Mouse (Mus musculus) frontal cortex, postnatal 25 days (tissue): ENCODE measurements at regions not wholly inside any gene's neighbourhood (a gene's known extent, or its start where the extent isn't known, plus 50 kb on each side); places are given as distances from the start of the nearest gene placed in this dataset.

ENCODE experiments used
- DNase-seq, 2 experiments: peaks; one replicate each; pipeline ENCODE4 v3.0.0; 2022; ENCODE audit warnings: low spot score in 2 of 2

GRCm38 (mm10) chr12:51128274-51128673 is 219.6 kb upstream of the G2e3 start:
- DNase-seq = no peak

- no peak for DNase-seq
Measured at GRCm38 (mm10) chr12:51118781-51119180, 229.1 kb upstream of the G2e3 start.

DNA sequence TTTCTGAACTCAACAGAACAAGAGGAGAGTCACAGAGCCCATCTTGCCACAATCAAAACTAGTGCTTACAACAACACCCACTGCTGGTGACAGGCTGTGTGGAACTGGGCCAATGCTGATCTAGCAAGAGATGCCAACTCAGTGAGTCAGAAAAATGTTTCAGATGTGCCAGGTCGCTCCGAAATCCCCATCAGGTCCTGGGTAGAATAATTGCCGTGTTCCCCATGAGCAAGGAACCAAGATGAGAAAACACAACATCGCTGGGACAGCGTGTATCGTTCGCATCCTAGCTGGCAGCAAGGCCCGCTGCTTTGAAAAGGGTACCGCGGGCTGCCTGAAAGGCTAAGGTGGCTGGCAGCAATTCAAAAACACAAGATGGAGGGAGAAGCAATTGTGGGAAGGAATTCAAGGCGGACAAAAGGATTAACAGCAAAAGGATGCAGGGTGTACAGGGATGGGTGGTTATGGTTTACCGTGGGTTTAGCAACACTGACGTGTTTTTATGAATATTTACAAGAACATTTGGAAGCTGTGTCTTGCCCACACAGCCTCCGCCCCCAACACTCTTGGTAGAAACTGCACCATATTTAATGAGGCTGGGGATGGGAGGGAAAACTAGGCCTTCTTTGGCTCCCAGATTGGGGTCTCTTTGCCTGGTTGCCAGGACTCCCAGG is 229.7 kb upstream of the G2e3 start:
- DNase-seq = peak; percentile 58 to 81

DNA sequence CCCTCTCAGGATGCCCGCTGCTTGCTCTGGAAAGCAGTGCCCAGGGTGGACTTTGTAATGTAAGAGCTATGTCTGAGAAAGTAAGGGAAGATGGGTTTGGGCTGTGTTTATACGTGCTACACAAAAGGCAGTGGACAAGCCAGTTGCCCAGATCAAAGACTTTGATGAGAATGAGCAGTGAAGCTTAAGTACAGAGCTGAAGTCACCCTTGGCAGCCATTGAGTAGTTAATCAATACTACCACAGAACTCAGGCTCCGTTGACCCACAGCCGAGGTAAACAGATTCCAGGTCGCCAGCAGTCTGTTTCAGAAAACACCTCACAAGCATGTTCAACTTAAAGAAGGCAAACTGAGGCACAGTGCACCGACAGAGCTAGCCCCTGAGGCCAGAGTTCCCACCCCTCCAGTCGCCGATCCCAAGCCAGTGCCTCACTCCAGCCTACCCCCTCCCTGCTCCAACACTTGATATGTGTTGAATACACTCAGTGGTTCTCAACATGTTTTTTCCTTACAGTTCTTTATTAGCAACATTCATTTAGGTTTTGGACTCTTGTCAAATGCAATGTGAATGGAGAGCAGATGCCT is 230.3 kb upstream of the G2e3 start:
- DNase-seq = no peak

DNA sequence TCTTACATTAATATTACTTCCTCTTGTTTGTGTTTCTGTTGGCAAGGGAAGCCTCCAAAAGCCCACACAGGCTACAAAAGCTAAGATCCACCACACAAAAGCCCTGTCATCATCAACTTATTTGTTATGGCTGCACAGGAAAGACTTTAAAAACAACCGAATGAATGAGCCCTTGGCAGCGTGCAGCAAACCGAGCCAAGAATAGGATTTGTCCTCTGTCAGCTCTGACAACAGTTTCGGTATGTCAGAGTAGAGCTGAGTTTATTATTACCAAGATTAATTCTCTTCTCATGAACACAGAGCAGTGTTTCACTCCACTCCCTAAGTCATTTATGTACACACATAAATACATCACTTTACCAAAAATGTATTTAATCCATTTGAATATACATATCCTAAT is 236.1 kb upstream of the G2e3 start:
- DNase-seq = no peak

DNA sequence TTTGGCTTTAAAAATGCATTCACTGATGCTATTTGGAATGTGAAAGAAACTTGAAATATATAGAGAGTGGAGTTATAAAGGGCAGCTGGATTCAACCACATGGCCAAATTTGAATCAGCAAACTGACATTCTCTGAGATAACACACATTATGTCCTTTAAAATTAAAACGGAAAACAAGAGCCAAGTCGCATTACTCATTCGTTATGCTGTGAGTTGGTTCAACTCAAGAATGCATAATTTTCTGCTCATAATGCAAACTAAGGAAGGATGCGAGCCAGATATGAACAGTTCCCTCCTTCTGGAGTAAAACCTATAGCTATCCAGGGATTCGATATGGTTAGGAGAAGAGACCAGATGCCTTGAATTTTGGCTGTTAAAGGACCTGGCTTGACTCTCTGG is 239.8 kb upstream of the G2e3 start:
- DNase-seq = no peak

DNA sequence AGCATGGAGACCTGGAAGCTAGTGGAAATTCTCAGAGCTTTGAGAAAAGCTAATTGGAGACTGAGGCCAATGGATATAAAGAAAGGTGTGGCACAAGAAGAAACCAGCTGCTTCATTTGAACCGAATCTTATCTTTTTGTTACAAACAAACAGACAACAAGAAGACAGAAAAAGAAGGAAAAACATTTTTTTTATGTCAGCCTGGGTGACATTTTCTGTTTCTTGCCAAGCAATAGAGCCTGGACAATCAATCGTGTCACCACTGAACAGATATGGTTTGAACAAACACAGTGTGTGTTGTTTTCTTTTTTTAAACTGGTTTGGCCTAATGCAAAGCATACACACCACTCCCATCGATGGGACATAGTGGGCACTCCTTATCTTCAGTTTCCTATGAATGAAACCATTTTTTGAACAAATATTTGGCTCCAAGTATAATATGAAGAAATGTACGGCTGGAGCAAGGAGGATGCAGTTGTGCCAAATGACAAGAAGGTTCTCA is 244.3 kb upstream of the G2e3 start:
- DNase-seq = no peak

GRCm38 (mm10) chr12:51101636-51102035 is 246.2 kb upstream of the G2e3 start:
- DNase-seq = no peak

DNA sequence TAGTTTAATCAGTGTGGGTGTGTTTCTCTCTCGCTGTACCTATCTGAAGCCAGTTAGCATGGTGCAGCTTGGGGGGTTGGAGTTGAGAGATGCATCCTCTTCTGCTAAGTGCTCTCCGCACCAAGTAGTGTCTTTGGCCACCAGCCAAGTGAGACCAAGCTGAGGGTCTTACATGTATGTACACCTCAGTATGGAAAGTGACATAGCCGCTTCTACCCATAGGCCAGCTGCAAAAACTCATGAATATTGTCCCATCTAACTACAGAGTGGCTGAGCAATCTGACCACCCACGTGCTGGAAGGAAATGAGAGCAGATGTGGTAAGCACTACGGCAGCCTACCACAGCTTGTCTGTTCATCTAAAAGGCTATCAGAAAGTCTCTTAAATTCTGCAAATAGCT is 247.0 kb upstream of the G2e3 start:
- peak in 1 of 2 experiments; percentile 8 for DNase-seq

DNA sequence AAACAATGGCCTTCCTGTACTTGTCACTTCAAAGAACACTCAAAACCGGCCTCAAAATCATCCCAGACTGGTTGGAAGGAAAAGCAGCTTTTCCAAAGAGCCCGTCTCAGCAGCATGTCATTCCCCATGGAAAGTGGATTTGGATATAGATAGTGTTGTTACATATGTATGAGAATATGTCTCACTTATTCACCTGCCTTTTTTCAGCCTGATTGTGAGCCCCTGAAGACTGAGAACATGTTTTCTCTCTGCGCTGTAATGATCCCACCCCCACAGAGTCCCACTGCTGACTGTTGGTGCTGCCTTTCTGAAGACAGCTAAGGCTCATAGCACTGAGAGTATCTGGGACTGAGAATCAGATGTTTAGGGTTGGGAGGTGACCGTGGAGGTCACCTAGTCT is 251.9 kb upstream of the G2e3 start:
- DNase-seq = no peak

DNA sequence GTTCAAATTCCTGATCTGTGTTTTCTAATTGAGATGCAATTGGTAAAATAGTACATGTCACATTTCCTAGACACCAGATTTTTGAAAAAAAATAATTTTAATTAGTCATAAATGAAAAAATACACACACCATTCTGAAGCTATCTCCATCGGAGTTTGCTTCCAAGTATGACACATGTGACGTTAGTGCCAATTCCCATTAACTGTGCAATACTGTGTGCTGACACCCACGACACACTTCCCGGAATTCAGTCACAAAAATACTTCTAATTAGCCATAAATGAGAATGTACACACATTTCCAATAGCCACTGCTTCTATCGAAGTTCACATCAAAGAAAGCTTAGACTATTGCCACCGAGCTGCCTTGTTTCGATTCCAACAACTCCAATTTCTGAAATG is 258.5 kb upstream of the G2e3 start:
- no peak for DNase-seq

DNA sequence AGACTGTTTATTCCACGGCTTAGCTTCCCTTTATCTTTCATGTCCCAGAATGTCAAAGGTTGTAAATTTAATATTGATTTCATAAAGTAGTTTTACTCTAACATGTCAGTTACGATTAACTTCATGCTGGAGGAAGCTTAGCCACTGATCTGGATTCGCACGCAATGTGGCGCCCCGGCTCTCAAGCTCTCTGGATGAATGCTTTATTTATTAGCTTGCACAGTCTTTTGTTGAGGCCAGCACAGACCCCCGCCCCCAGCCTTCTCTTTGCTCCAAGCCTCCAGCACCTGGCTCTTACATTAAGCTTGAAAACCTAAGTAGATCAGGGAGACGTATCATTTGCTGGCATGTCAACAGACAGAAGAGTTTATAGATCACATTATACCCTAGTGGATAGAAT is 266.1 kb upstream of the G2e3 start:
- DNase-seq = no peak

DNA sequence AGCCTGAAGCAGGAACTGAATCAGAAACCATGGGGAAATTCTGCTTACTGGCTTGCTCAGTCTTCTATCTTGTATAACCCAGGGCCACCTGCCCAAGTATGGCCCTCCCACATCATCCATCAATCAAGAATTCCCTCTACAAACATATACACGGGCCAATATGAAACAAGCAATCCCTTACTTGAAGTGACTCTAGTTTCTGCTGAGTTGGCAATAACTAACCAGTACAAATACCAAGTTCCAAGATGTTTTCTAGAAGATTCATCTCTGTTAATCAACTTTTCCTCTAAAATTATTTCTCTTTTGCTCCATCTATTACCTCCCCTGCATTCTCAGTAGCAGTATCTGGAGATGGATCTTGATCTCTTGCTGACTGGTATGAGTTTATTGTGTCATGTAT is 274.4 kb upstream of the G2e3 start:
- no peak for DNase-seq

DNA sequence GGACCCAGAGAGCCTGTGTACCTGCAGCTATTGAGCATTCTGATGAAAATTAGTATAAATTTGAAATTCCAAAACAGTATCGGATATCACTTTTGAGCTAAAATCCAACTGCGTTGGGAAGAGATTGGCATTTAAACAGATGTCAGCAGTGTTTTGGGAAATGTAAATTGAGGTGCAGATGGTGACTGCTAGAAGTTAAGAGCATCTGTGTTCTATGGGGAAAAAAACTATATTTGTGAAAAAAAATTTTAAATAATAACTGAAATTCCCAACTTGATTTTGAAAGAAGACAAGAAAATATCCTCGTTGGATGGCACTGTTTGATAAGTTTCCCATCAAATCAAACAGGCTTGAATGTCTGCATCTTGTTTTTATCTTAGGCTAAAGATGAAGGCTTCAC is 286.9 kb upstream of the G2e3 start:
- DNase-seq = no peak

DNA sequence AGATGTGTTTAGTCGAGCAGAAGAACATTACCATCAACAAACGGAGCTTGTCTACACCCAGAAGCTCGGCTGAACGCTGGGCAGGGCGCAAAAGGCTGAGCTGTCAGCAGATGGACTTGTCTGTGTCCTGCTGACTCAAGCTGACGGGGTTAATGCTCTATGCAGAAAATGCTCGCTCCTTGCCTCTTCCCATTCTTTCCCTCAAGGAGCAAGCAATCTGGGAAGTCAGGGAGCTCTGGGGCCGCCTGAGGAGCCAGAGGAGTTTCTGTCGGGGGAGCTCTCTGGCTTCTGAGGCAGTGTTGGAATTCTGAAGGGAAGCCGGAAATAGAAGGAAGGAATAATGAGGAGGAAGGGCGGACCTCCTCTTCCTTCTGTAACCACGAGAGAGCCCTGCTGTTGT is 289.3 kb upstream of the G2e3 start:
- peak in 1 of 2 experiments; percentile 11 for DNase-seq

DNA sequence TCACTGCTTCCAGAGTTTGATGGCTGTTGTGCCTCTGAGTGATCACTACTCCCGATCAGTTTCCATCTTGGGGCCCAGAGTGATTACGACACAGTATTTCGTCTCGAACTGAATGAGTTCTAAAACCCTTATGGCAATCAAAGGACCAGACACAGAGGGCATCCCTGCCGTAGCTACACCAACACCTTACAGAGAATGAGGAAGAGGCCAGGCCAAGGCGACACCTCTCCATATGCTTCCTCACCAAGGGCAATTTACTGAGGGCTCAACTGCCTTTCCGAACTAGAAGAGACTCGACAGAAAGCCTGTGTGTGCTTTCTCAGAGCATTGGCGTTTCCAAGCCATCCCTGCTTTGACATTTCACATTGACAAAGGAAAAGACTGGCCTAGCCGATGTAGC is 289.8 kb upstream of the G2e3 start:
- DNase-seq = no peak

- no peak for DNase-seq
Measured at GRCm38 (mm10) chr12:51047116-51047515, 300.7 kb upstream of the G2e3 start.

GRCm38 (mm10) chr12:51045437-51045836 is 302.4 kb upstream of the G2e3 start:
- DNase-seq = no peak

DNA sequence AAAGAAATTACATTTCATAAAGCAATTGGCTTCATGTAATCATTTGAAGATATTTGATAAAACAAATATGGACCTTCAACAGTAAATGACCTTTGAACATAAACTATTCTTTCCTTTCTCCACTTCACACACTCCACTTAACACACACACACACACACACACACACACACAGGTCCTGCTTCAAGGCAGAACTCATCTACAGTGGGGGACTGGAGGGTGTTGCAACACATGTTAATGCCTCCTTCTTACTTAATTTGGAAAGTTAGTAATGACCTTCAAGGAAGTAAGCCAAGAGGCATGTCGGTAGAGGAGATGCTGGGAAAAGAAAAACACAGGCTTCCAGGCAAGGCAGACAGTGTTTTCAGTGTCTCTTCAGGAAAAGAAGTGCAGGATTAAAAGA is 302.8 kb upstream of the G2e3 start:
- DNase-seq = no peak

DNA sequence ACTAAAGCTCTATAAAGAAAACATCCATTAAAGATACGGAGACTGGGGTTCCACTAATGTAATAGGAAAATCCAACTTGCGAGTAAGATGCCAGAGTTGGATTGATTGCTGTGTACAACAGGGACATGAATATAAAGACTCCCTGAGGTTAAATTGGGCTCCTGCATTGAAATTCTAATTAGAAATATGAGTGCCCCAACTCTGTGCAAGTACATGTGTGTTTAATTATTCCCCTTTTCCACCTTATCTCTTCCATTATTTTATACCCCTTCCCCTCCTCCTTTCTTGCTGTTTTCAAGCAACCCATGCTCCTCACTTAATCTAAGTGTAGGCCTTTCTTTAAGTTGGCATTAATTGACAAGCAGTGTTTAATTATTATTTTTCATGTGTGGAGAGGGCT is 315.7 kb upstream of the G2e3 start:
- DNase-seq = no peak

DNA sequence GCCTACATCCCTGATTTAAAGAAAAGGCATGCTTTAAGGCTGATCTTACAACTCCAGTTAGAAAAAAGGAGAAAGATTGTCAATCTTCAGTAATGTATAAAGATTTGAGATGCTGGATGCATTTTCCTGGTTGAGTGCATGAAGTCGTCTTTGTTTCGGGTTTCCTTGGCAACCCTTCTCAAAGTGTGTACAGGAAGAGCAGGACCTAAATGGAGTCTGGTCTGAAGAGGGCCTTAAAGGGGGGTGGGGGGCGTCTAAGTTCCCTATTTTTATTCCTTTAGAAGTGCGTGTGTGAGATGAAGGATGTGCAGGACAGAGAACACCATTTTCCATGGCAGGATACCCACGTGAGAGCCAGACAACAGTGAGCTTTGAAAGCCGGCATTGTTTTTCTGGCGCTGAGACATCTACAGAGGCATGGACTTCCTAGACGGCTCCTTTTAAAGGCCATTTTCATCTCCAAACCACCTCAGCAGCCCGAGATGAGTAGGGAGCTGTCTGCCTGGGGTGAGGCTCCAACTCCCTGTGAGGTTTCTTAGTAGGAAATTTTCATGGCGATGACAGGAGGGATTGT is 319.2 kb upstream of the G2e3 start:
- no peak for DNase-seq

- no peak for DNase-seq
Measured at GRCm38 (mm10) chr12:51026046-51026445, 321.8 kb upstream of the G2e3 start.

- no peak for DNase-seq
Measured at GRCm38 (mm10) chr12:51025531-51025930, 322.3 kb upstream of the G2e3 start.
